Mouse (Mus musculus) kidney, embryonic 15.5 days (tissue): ENCODE data around the gene Pibf1. TPM values are rescaled to one million over a fixed set of nuclear protein-coding genes. Genes with fewer than 3 reads are reported as not detected.

Experiments
- ATAC-seq: fragments of 200-750 bp; cut with Nextera tagmentation; replicated peaks from 2 replicates; pipeline ENCODE4 v1.8.0; 2017; ENCODE audit warnings: moderate TSS enrichment; ENCODE audit not compliant: low FRiP score
- H3K27ac ChIP-seq: fragments of 300-500 bp; sonication (generic); 2 replicates; pipeline ENCODE4 v1.5.1; 2015; ENCODE audit warnings: mild to moderate bottlenecking, inconsistent platforms
- H3K27me3 ChIP-seq: fragments of 300-500 bp; sonication (generic); 2 replicates; pipeline ENCODE4 v1.6.1; 2015; ENCODE audit warnings: inconsistent platforms
- H3K36me3 ChIP-seq: fragments of 300-500 bp; sonication (generic); 2 replicates; pipeline ENCODE4 v1.6.1; 2015; ENCODE audit warnings: inconsistent platforms
- H3K4me1 ChIP-seq: fragments of 300-500 bp; sonication (generic); 2 replicates; pipeline ENCODE4 v1.6.1; 2015; ENCODE audit warnings: inconsistent platforms
- H3K4me2 ChIP-seq: fragments of 300-500 bp; sonication (generic); 2 replicates; pipeline ENCODE4 v1.6.1; 2015; ENCODE audit warnings: moderate library complexity, mild to moderate bottlenecking, inconsistent platforms
- H3K4me3 ChIP-seq: fragments of 300-500 bp; sonication (generic); replicated peaks from 2 replicates; pipeline ENCODE4 v1.5.1; 2015; ENCODE audit warnings: mild to moderate bottlenecking, inconsistent platforms
- H3K9ac ChIP-seq: fragments of 300-500 bp; sonication (generic); 2 replicates; pipeline ENCODE4 v1.6.1; 2015; ENCODE audit warnings: mild to moderate bottlenecking, inconsistent platforms
- H3K9me3 ChIP-seq: fragments of 300-500 bp; sonication (generic); replicated peaks from 2 replicates; pipeline ENCODE4 v1.6.1; 2016; ENCODE audit warnings: inconsistent platforms
- WGBS: fragments of 180-500 bp; shearing (Covaris S2); methylation state at CpG from one replicate; pipeline ENCODE4 v1.1.7; 2015; ENCODE audit warnings: mixed read lengths; 5-methylcytosine and 5-hydroxymethylcytosine counted together
- polyA plus RNA-seq: library from polyadenylated mRNA; unstranded; fragments of >200 nt; fragmentation: Nextera tagmentation; extraction: Ambion mirVana; gene quantifications from 2 replicates; pipeline ENCODE4 v1.2.1, GENCODE M21; 2015

The Pibf1 gene
- polyA plus RNA-seq, 1 experiment from 2014 or later: 20.7 TPM

DNA sequence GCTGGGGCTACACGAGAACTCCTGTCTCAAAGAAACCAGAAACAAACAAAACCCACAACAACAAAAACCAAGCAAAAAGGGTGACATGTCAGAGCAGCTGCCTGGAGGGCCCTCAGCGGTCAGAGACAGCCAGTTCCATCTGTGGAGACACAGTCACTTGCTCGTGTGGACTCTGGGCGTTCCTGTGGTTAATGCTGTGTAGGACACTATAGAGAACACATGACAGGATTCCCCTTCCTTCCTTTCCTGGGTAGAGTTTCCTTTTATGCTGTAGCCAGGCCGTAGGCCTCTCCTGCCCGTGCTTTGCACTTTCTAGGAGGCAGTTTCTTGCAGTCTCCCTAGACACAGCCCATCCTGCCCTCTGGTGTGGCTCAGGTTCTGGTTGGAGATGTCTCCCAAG, 9.5 kb downstream of the Pibf1 start:
- 87% methylated on average over 6 of the region's 6 CpGs for WGBS
- no peak for ATAC-seq
- peaks cover 84% of the 10 kb centered on the region for H3K36me3 ChIP-seq

DNA sequence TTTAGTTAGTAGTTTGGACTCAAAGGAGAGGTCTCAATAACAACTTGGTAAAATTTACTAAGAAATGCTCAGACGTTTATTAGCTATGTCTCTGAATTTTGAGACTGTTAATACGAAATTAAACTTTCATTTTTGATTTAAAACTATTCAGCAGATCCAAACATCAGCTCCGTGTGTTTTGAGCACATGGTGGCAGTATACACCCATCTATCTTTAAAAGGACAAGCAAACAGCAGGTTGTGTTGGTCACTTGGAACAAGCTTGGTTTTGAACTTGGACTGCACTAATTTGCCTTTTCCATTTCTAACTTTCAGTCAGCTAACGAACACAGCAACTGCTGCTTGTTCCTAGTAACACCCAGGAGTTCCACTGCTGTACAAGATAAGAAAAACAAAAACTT, 18.4 kb downstream of the Pibf1 start:
- no peaks in the 10 kb centered on the region for H3K27me3 ChIP-seq
- WGBS: 82% methylated on average over 4 of the region's 4 CpGs
- H3K4me3 ChIP-seq: no peak overlapping the region
- no peak for ATAC-seq
- peaks cover 48% of the 10 kb centered on the region for H3K36me3 ChIP-seq
- no peaks in the 10 kb centered on the region for H3K4me1 ChIP-seq
- no peak overlapping the region for H3K9ac ChIP-seq
- H3K27ac ChIP-seq: no peak overlapping the region
- no peaks in the 10 kb centered on the region for H3K9me3 ChIP-seq
- no peak overlapping the region for H3K4me2 ChIP-seq

More for the DNA sequence above, 9.5 kb downstream of the Pibf1 start:
- Histone ChIP-seq H3K9ac (no peak overlapping the region), H3K27me3 (no peaks in the 10 kb centered on the region), H3K4me1 (no peaks in the 10 kb centered on the region), H3K27ac (no peak overlapping the region), H3K4me2 (no peak overlapping the region), H3K4me3 (no peak overlapping the region), H3K9me3 (no peaks in the 10 kb centered on the region)

DNA sequence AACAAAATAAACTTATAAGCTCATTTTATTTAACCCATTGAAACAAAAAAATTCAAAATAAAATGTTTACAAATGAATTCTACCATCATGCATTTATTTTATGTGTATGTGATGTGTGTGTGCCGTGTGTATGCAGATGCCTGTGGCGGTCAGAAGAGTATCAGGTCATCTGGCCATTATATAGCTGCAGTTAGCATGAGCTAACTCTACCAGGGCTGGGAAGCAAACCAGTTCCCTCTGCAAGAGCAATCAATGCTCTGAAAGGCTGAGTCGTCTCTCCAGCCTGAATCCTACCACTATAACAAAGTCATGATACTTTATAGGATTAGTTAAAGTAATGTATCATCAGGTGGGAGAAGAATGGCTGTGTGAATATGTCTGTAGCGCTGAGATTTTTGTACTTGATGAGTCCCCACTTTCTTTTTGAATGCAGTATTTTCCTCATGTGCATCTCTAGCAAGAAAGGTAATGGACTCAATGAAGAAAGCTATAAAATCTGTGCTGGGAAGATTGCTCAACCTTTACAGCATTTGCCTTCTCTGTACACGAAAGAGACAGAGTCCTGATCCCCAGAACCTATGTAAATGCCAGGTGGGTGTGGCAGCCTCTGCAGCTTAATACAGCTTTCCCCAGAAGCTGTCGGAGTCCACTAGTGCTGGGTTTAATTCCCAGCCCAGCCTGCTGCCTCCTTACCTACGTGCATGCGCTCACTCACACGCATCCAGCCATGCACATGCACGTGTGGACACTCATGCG, 22.5 kb downstream of the Pibf1 start:
- no peaks in the 10 kb centered on the region for H3K9me3 ChIP-seq
- H3K4me1 ChIP-seq: no peaks in the 10 kb centered on the region
- WGBS: 86% methylated on average over 11 of the region's 11 CpGs
- no peak overlapping the region for H3K4me3 ChIP-seq
- ATAC-seq: no peak
- H3K27me3 ChIP-seq: no peaks in the 10 kb centered on the region
- no peak overlapping the region for H3K27ac ChIP-seq
- H3K36me3 ChIP-seq: peaks cover 20% of the 10 kb centered on the region
- no peak overlapping the region for H3K4me2 ChIP-seq
- no peak overlapping the region for H3K9ac ChIP-seq

DNA sequence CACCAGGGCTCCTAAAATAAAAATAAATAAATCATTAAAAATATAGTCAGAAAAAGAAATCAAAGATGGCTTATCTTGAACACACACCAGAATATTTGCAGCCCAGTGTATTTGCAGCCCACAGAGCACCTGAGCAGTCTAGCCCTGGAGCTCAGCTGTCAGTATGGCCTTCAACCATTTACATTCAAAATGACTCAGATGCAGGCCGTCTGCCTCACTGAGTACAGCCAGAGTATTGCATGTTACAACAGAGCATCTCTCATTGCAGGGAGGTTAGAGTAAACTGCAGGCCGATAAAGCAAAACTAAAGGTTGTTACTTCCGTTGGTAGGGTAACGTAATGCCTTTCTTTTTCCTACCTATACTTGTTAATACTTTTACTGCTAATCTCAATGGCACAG, 24.9 kb downstream of the Pibf1 start:
- no peak for ATAC-seq
- Histone ChIP-seq H3K4me1 (no peaks in the 10 kb centered on the region), H3K9ac (no peak overlapping the region), H3K4me3 (no peak overlapping the region), H3K27ac (no peak overlapping the region), H3K9me3 (no peaks in the 10 kb centered on the region), H3K4me2 (no peak overlapping the region), H3K36me3 (peaks cover 10% of the 10 kb centered on the region; the same call in 1 of the 2 replicates), H3K27me3 (no peaks in the 10 kb centered on the region)
- 84% methylated on average over 4 of the region's 4 CpGs for WGBS

DNA sequence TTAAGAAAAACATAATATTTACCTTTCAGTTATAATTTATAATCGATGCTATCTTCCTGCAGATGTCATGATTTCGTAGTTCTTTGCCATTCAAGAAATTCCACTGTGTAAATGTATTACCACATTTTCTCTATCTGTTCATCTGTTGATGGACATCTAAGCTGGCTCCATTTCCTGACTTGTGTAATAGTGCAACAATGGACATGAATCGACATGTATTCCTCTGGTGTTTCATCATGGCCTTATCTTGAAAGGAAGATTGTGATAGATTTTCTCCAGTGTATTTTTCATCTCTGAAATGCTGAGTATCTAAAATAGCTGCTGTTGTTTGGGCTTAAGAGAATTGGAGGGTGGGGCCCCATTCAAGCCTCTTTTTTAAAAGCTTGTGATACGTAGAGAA, 27.5 kb downstream of the Pibf1 start:
- Histone ChIP-seq H3K27me3 (no peaks in the 10 kb centered on the region), H3K9ac (no peak overlapping the region), H3K9me3 (no peaks in the 10 kb centered on the region), H3K4me1 (no peaks in the 10 kb centered on the region), H3K27ac (no peak overlapping the region), H3K36me3 (peaks cover 16% of the 10 kb centered on the region), H3K4me2 (no peak overlapping the region), H3K4me3 (no peak overlapping the region)
- 94% methylated on average over 4 of the region's 4 CpGs for WGBS
- ATAC-seq: no peak

DNA sequence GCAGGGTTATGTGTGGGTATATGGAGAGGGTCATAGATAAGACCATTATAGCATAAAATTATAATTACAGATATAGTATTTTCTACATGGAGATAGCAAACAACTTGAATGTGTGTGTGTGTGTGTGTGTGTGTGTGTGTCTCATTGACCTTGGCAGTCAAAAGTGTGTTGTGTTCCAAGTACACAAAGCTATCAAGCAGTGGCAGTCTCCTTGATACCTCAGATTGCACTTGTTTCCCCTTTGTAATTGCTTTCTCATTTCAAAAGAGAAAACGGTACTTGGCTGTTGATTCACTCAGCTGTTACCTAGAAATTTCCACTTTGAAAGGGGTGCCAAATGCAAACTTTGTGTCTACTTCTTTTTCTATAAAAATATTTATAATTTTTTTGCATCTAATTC, 28.3 kb downstream of the Pibf1 start:
- Histone ChIP-seq H3K9me3 (no peaks in the 10 kb centered on the region), H3K4me1 (no peaks in the 10 kb centered on the region), H3K4me2 (no peak overlapping the region), H3K36me3 (peaks cover 12% of the 10 kb centered on the region), H3K9ac (no peak overlapping the region), H3K4me3 (no peak overlapping the region), H3K27me3 (no peaks in the 10 kb centered on the region), H3K27ac (no peak overlapping the region)
- ATAC-seq: no peak
- 86% methylated on average over 1 of the region's 1 CpGs for WGBS

DNA sequence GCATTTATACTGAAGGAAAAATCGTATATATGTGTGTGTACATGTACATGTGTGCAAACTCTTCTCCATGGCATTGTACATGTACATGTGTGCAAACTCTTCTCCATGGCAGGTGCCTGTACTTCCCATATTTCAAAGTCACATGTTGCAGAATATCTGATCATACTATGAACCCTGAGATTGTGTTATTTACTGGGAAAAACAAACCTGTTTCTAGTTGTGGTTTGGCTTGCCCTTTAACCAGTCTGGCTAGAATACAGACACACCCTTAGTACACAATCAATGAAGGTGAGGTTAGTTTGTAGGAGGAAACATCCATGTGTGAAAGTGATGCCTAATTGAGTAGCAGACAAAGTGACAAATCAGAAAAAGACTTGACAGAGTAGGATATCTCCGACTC, 29.8 kb downstream of the Pibf1 start:
- Histone ChIP-seq H3K36me3 (peaks cover 13% of the 10 kb centered on the region), H3K4me3 (no peak overlapping the region), H3K9me3 (no peaks in the 10 kb centered on the region), H3K4me1 (no peaks in the 10 kb centered on the region), H3K9ac (no peak overlapping the region), H3K27ac (no peak overlapping the region), H3K4me2 (no peak overlapping the region), H3K27me3 (no peaks in the 10 kb centered on the region)
- 82% methylated on average over 2 of the region's 2 CpGs for WGBS
- ATAC-seq: no peak

DNA sequence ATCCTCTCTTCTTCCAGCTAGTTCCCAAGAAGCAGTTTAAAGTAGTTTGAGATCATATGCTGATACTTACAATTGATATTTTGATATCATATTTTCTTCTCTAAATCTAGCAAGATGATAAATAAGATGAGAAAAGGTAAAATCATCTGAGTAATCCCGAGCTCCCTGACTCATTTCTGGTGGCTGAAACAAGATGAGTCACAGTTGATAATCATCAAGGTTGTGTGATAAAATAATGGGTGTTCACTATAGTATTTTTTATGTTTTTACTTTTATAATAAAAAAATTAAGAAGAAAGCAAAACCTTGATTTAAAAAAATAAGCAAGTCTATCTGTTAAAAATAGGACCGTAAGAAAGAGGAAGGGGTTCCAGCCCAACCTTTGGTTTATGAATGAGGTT, 34.8 kb downstream of the Pibf1 start:
- Histone ChIP-seq H3K4me1 (no peaks in the 10 kb centered on the region), H3K36me3 (peaks cover 42% of the 10 kb centered on the region), H3K4me3 (no peak overlapping the region), H3K9me3 (no peaks in the 10 kb centered on the region), H3K9ac (no peak overlapping the region), H3K4me2 (no peak overlapping the region), H3K27ac (no peak overlapping the region), H3K27me3 (no peaks in the 10 kb centered on the region)
- ATAC-seq: no peak
- 94% methylated on average over 2 of the region's 2 CpGs for WGBS

DNA sequence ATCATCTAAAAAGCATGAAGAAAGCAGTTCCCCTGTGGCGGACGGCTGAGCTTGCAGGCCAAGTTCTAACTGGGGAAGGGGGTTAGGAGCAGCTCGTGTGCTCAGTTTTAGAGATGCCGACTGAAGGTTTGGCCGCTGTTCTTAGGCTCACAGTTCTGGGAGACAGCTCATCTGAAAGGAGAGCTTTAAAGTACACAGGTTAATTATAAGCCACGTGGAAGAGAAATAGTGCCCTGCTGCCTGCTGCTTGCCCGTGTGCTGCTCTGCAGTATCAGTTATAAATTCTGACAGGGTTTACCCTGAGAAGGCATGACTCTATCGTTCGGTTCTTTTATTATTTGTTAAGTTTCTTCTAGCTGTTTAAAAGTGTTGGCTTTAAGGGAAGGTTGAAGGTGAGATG, 36.5 kb downstream of the Pibf1 start:
- H3K4me3 ChIP-seq: no peak overlapping the region
- H3K9ac ChIP-seq: no peak overlapping the region
- peaks cover 46% of the 10 kb centered on the region for H3K36me3 ChIP-seq
- 84% methylated on average over 9 of the region's 9 CpGs for WGBS
- no peaks in the 10 kb centered on the region for H3K27me3 ChIP-seq
- no peak overlapping the region for H3K27ac ChIP-seq
- ATAC-seq: no peak; the same call in 1 of the 2 replicates
- no peaks in the 10 kb centered on the region for H3K4me1 ChIP-seq
- no peak overlapping the region for H3K4me2 ChIP-seq
- no peaks in the 10 kb centered on the region for H3K9me3 ChIP-seq

DNA sequence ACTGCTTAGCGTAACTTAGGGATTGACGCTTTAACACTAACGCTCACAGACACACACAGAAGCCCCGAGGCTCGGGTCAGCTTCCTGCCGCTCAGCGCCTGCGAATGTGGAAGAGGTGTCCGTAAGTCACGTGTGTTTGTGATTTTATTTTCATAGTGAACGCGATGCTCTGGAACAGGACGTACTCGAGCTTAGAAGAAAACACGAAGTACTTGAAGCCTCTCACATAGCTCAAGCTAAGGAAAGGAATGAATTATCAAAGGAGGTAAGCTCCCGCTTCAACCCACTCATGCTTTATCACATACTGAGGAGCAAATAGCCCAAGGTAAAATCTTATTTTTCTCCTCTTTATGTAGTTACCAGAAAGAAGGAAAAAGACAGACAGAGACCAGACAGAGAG, 37.1 kb downstream of the Pibf1 start:
- WGBS: 90% methylated on average over 16 of the region's 16 CpGs
- no peak for ATAC-seq
- no peak overlapping the region for H3K9ac ChIP-seq
- no peak overlapping the region for H3K4me3 ChIP-seq
- no peaks in the 10 kb centered on the region for H3K27me3 ChIP-seq
- H3K27ac ChIP-seq: no peak overlapping the region
- peaks cover 44% of the 10 kb centered on the region for H3K36me3 ChIP-seq
- H3K4me1 ChIP-seq: no peaks in the 10 kb centered on the region
- H3K4me2 ChIP-seq: no peak overlapping the region
- H3K9me3 ChIP-seq: no peaks in the 10 kb centered on the region

DNA sequence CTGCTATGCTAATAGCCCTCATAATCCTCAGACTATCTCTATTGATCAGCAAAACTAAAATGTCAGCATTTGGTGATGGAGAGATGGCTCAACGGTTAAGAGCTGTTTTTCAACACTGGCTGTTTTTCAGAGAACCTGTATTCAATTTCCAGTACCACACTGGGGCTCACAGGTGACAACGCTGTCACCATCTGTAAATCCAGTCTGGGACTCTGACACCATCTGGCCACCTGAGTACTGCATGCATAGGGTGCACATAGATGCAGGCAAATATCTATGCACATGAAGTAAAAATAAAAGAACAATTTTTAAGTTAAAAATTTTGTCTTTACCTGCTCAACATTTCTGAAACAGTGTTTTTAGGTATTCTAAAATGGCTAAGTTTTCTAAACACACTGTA, 40.8 kb downstream of the Pibf1 start:
- Histone ChIP-seq H3K4me3 (no peak overlapping the region), H3K27me3 (no peaks in the 10 kb centered on the region), H3K27ac (no peak overlapping the region), H3K9ac (no peak overlapping the region), H3K9me3 (no peaks in the 10 kb centered on the region), H3K36me3 (peaks cover 46% of the 10 kb centered on the region), H3K4me2 (no peak overlapping the region), H3K4me1 (no peaks in the 10 kb centered on the region)
- no peak for ATAC-seq
- 93% methylated on average over 2 of the region's 2 CpGs for WGBS

DNA sequence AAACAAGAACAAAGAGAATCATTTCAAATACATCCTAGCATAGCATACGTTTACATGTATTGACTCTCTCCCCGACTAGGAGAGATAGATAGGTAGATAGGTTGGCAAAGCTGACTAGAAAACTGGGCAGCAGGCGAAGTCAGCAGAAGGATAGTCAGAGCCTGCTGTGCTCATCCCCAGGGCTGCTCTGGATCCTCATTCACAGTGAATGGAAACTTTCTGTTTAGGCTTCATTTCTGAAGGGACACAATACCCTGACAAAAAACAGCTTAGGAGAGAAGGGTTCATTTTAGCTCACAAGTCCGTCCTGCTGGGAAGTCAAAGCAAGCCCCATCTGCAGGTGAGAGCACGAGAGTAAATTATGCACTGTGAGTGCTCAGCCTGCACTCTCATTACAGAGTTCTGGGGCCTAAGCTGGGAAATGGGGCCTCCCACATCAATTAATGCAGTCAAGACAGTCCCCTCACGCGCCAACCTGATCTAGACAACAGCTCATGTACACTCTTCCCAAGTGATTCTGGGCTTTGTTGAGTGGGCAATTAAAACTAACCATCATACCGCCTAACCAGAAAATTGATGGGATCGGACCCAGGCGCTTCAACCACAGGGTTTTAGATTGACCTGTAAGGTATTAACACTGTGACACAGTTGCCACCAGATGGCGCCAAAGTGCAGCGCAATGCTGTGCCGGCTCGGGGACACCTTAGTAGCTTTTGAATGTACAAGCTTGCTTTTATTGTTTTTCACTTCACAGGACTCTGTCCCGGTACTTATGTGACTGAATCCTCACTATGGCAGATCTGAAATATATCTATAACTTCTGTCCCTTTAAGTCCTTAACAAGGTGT, 42.8 kb downstream of the Pibf1 start:
- Histone ChIP-seq H3K36me3 (peaks cover 31% of the 10 kb centered on the region), H3K9me3 (no peaks in the 10 kb centered on the region), H3K9ac (no peak overlapping the region), H3K27me3 (no peaks in the 10 kb centered on the region), H3K27ac (no peak overlapping the region), H3K4me3 (no peak overlapping the region), H3K4me2 (no peak overlapping the region), H3K4me1 (no peaks in the 10 kb centered on the region)
- 24% methylated on average over 15 of the region's 15 CpGs for WGBS
- ATAC-seq: peak; percentile 86
